Mouse (Mus musculus) liver, postnatal 0 days (tissue): Measurements from ENCODE around the gene Speg. TPM values are rescaled to one million over a fixed set of nuclear protein-coding genes. Genes with fewer than 3 reads are reported as not detected.
A peak's percentile ranks its signal among the peaks of the same experiment; 100 is the strongest.

Experiments used
- ATAC-seq: fragments of 200-750 bp; cut with Nextera tagmentation; 2 replicates; pipeline ENCODE4 v1.8.0; 2017; ENCODE audit warnings: mild to moderate bottlenecking, moderate library complexity
- DNase-seq: peaks from one replicate; pipeline ENCODE4 v3.0.0-alpha.2; 2016
- H3K27ac ChIP-seq: fragments of 300-500 bp; sonication (generic); 2 replicates; pipeline ENCODE4 v1.5.1; 2014; ENCODE audit warnings: antibody characterized with exemption, moderate library complexity, mild to moderate bottlenecking, low read depth
- H3K27me3 ChIP-seq: fragments of 300-500 bp; sonication (generic); 2 replicates; pipeline ENCODE4 v1.6.1; 2014; ENCODE audit warnings: low read length, control low read depth, mixed read lengths; ENCODE audit not compliant: insufficient read depth
- H3K36me3 ChIP-seq: fragments of 300-500 bp; sonication (generic); replicated peaks from 2 replicates; pipeline ENCODE4 v1.6.1; 2014; ENCODE audit warnings: mild to moderate bottlenecking, control low read depth, low read length, moderate library complexity, mixed read lengths; ENCODE audit not compliant: insufficient read depth
- H3K4me1 ChIP-seq: fragments of 300-500 bp; sonication (generic); 2 replicates; pipeline ENCODE4 v1.6.1; 2014; ENCODE audit warnings: antibody characterized with exemption, mild to moderate bottlenecking, control low read depth; ENCODE audit not compliant: insufficient read depth
- H3K4me2 ChIP-seq: fragments of 300-500 bp; sonication (generic); 2 replicates; pipeline ENCODE4 v1.6.1; 2014; ENCODE audit warnings: low read depth, mild to moderate bottlenecking, low read length, moderate library complexity, mixed read lengths
- H3K4me3 ChIP-seq: fragments of 300-500 bp; sonication (generic); 2 replicates; pipeline ENCODE4 v1.5.1; 2014; ENCODE audit warnings: low read depth, low read length
- H3K9ac ChIP-seq: fragments of 300-500 bp; sonication (generic); replicated peaks from 2 replicates; pipeline ENCODE4 v1.6.1; 2014; ENCODE audit warnings: mild to moderate bottlenecking, moderate library complexity
- H3K9me3 ChIP-seq: fragments of 300-500 bp; sonication (generic); 2 replicates; pipeline ENCODE4 v1.6.1; 2016; ENCODE audit warnings: mild to moderate bottlenecking, control low read depth, low read length, mixed read lengths
- CTCF ChIP-seq: sonication (generic); IDR thresholded peaks from 2 replicates; pipeline ENCODE4 v1.5.1; 2016; ENCODE audit warnings: antibody characterized with exemption, low read depth
- EP300 ChIP-seq: IDR thresholded peaks from 2 replicates; pipeline ENCODE4 v1.6.1; 2016; ENCODE audit warnings: antibody characterized with exemption, low read depth, mild to moderate bottlenecking
- WGBS: fragments of 180-500 bp; shearing (Covaris S2); extraction: QIAGEN DNeasy Blood & Tissue Kit; methylation state at CpG from one replicate; pipeline ENCODE4 v1.1.7; 2014; ENCODE audit not compliant: insufficient replicate concordance; 5-methylcytosine and 5-hydroxymethylcytosine counted together
- polyA plus RNA-seq: library from polyadenylated mRNA; unstranded; fragments of >200 nt; fragmentation: Nextera tagmentation; extraction: Ambion mirVana; gene quantifications from 2 replicates; pipeline ENCODE4 v1.2.1, GENCODE M21; 2015

The Speg gene
- polyA plus RNA-seq, 1 experiment from 2014 or later: 3.5 TPM

DNA sequence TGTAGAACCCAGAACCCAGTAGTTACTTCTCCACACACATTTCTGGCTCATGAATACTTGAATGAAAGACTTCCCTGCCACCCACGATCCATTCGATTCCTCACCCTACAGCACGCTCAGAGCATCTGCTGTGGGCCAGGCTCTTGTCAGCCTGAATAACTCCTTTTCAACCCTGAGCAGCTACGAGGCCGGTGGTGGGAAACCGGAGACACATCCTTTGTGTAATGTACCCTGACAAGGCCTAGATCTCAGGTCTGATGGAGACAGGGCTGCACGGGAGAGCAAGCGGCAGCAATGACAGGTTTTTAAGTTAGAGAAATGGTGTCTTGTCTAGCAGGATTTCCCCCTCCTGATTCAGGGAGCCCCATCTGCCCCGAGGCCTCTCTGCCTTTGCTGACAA, 35.8 kb upstream of the Speg start:
- H3K4me2 ChIP-seq: no peak overlapping the region
- H3K9me3 ChIP-seq: no peaks in the 10 kb centered on the region
- ATAC-seq: no peak
- H3K9ac ChIP-seq: no peak overlapping the region
- no peak overlapping the region for H3K4me3 ChIP-seq
- no peaks in the 10 kb centered on the region for H3K36me3 ChIP-seq
- H3K27ac ChIP-seq: no peak overlapping the region
- no peak for TF ChIP-seq CTCF
- TF ChIP-seq EP300: no peak
- DNase-seq: no peak
- no peaks in the 10 kb centered on the region for H3K4me1 ChIP-seq
- H3K27me3 ChIP-seq: 0 out of 2 replicates have a peak, but pooled peaks cover 7% of the 10 kb centered on the region
- WGBS: 64% methylated on average over 9 of the region's 9 CpGs

DNA sequence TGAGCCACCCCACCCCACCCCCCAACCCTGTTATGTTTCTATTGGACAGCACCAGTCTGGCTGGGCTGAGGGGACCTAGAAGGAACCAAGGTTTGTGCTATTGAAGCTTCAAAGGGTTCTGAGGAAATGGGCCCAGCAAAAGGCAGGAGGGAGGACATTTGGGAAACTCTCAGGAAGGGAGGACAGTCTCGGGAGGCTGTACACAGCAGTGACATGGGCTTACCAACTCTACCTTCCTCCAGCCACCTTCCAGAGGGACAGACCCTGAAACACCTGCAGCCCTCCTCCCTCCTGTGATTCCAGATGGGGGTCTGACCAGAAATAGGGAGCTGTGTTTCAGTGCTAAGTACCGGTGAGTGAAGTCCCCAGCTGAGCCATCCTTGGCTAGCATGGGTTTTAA, 34.6 kb upstream of the Speg start:
- Histone ChIP-seq H3K4me1 (no peaks in the 10 kb centered on the region), H3K4me2 (no peak overlapping the region), H3K9ac (no peak overlapping the region), H3K27ac (no peak overlapping the region), H3K27me3 (peaks cover 13% of the 10 kb centered on the region; the same call in 1 of the 2 replicates), H3K9me3 (no peaks in the 10 kb centered on the region), H3K4me3 (no peak overlapping the region), H3K36me3 (no peaks in the 10 kb centered on the region)
- ATAC-seq (no peak), DNase-seq (no peak)
- TF ChIP-seq EP300 (no peak), CTCF (no peak)
- WGBS: 47% methylated on average over 2 of the region's 2 CpGs

- 1% methylated on average over 8 of the region's 8 CpGs for WGBS
- ATAC-seq: peak; percentile 47; the same call in 1 of the 2 replicates
- DNase-seq: peak; percentile 41
- H3K9me3 ChIP-seq: no peaks in the 10 kb centered on the region
- peaks cover 16% of the 10 kb centered on the region; the same call in 1 of the 2 replicates for H3K27me3 ChIP-seq
- no peak overlapping the region for H3K4me2 ChIP-seq
- no peak overlapping the region for H3K27ac ChIP-seq
- no peaks in the 10 kb centered on the region for H3K4me1 ChIP-seq
- H3K36me3 ChIP-seq: no peaks in the 10 kb centered on the region
- no peak overlapping the region for H3K4me3 ChIP-seq
- no peak overlapping the region for H3K9ac ChIP-seq
- TF ChIP-seq CTCF (peak; percentile 80), EP300 (no peak)
Measured at GRCm38 (mm10) chr1:75342874-75343416, 32.2 kb upstream of the Speg start.

GRCm38 (mm10) chr1:75344291-75345035, 30.6 kb upstream of the Speg start:
- Histone ChIP-seq H3K27me3 (peaks cover 13% of the 10 kb centered on the region; the same call in 1 of the 2 replicates), H3K4me2 (no peak overlapping the region), H3K9me3 (no peaks in the 10 kb centered on the region), H3K4me3 (no peak overlapping the region), H3K9ac (no peak overlapping the region), H3K4me1 (no peaks in the 10 kb centered on the region), H3K27ac (peak overlapping the region; percentile 29; the same call in 1 of the 2 replicates), H3K36me3 (no peaks in the 10 kb centered on the region)
- no peak for TF ChIP-seq EP300
- no peak for TF ChIP-seq CTCF
- 19% methylated on average over 15 of the region's 15 CpGs for WGBS
- ATAC-seq (no peak), DNase-seq (no peak)

DNA sequence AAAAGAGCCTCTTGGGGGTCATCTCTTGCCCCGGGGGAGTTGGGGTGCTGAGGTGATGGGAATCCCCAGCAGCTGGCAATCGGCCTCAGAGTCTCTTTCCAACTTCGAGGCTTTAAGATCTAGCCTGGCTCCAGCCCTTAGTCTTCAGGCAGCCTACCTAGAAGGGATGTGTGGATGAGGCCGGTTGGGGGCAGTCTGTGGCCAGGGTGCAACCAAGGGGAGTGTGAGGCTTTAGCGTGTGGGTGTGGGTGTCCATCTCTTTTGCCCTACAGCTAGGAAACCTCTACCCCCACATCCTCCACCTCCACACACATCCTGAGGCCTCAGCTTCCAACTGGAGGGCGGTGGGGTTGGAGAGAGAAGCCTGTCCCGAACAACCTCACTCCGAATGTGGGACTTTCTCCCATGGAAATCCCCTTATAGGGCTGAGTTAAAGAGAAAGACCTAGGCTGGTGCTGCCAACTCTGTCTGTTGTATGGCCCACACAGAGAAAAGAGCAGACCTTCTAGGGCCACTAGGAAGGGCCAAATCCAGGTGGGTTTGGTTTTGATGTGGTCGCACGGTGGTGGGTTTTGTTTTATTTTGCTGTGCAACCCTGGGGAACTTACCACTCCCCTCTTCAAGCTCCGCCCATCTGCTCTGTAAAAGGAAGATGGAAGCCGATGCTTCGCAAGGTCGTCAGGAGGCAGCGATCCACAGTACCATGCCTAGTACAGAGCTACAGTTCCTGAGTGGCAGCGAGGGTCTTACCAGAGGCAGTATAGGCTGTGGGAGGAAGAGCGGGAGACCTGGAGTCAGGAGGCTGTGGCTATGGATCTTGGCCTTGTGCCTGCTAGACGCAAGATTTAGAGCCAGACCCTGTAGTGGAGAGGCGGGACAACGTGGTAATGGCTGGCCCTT, 29.8 kb upstream of the Speg start:
- H3K4me2 ChIP-seq: no peak overlapping the region
- WGBS: 44% methylated on average over 20 of the region's 20 CpGs
- ATAC-seq (no peak), DNase-seq (no peak)
- H3K27ac ChIP-seq: 0 out of 2 replicates have a peak overlapping the region, but pooled peaks have one; percentile 29
- H3K4me1 ChIP-seq: no peaks in the 10 kb centered on the region
- peaks cover 12% of the 10 kb centered on the region; the same call in 1 of the 2 replicates for H3K27me3 ChIP-seq
- H3K4me3 ChIP-seq: no peak overlapping the region
- H3K9me3 ChIP-seq: no peaks in the 10 kb centered on the region
- TF ChIP-seq CTCF (no peak), EP300 (no peak)
- no peaks in the 10 kb centered on the region for H3K36me3 ChIP-seq
- no peak overlapping the region for H3K9ac ChIP-seq

DNA sequence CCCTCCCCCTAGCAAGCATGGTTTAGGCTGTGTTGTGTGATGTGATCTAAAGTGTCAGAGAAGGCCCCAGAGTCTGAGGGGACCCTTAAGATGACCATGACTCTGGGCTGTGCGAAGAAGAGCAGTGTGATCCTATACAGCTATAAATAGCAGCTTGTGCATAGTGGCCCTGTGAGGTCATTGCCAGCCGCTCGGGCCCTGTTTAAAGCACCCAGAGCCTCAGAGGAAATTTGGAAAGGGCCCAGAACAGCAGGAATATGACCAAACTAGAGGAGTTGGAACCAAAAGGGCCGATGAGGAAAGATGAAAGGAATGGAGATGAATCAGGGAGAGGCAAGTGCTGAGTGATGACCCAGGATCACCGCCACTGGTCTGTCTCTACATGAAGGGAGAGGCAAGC, 27.8 kb upstream of the Speg start:
- Histone ChIP-seq H3K4me1 (no peaks in the 10 kb centered on the region), H3K4me2 (no peak overlapping the region), H3K4me3 (no peak overlapping the region), H3K9me3 (no peaks in the 10 kb centered on the region), H3K9ac (no peak overlapping the region), H3K27me3 (peaks cover 12% of the 10 kb centered on the region; the same call in 1 of the 2 replicates), H3K27ac (no peak overlapping the region), H3K36me3 (no peaks in the 10 kb centered on the region)
- WGBS: 62% methylated on average over 5 of the region's 5 CpGs
- no peak for ATAC-seq
- TF ChIP-seq CTCF: no peak
- TF ChIP-seq EP300: no peak
- DNase-seq: no peak
